Mouse (Mus musculus) bone marrow macrophage, adult 2 months (primary cell): Measurements from ENCODE around the gene Lyzl6.
A peak's percentile ranks its signal among the peaks of the same experiment; 100 is the strongest.

ENCODE experiments used
- CTCF ChIP-seq: IDR thresholded peaks from 2 replicates; pipeline ENCODE4 v1.5.1; 2012; ENCODE audit warnings: low read depth, mild to moderate bottlenecking, low read length, moderate library complexity
- POLR2A ChIP-seq: IDR thresholded peaks from 2 replicates; pipeline ENCODE4 v1.6.1; 2012; ENCODE audit warnings: mild to moderate bottlenecking, low read depth, low read length, borderline replicate concordance

DNA sequence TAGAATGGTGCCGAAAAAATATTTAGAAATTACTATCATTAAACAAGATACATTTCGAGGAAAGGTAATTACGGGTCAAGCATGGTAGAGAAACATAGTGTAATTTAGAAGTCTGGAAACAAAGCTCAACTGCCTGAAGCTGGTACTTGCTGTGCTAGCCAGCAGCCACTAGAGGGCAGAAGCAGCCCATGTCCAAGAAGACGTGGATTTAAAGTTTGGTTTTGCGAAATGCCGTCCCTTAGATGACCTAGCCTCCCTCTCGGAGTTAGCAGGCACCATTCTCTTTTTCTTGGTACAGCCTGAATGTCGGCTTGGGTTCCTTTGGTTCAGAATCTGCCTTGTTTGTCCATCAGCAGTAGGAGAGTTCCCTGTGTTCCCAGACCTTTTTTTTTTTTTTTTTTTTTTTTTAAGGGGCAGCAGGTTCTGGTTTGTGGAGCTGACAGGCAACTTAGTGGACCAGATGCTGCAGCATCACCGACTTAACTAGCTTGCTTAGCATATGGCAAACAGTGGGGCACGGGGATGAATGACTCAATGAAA, 787 bp upstream of the Lyzl6 start:
- TF ChIP-seq POLR2A (no peak), CTCF (peak; percentile 76)
